Mouse (Mus musculus) stomach, embryonic 16.5 days (tissue): ENCODE results near the gene Capn7. TPM values are rescaled to one million over a fixed set of nuclear protein-coding genes. Genes with fewer than 3 reads are reported as not detected.

ENCODE experiments used
- ATAC-seq: fragments of 200-750 bp; cut with Nextera tagmentation; 2 replicates; pipeline ENCODE4 v1.8.0; 2017; ENCODE audit warnings: moderate number of reproducible peaks, moderate TSS enrichment; ENCODE audit not compliant: insufficient read depth, low FRiP score
- H3K27ac ChIP-seq: fragments of 300-500 bp; sonication (generic); 2 replicates; pipeline ENCODE4 v1.5.1; 2014; ENCODE audit warnings: low read length
- H3K27me3 ChIP-seq: fragments of 300-500 bp; sonication (generic); 2 replicates; pipeline ENCODE4 v1.6.1; 2014; ENCODE audit warnings: low read length, control low read depth, mixed read lengths; ENCODE audit not compliant: control insufficient read depth, insufficient read depth
- H3K36me3 ChIP-seq: fragments of 300-500 bp; sonication (generic); 2 replicates; pipeline ENCODE4 v1.6.1; 2014; ENCODE audit warnings: low read length; ENCODE audit not compliant: control insufficient read depth, insufficient read depth
- H3K4me1 ChIP-seq: fragments of 300-500 bp; sonication (generic); 2 replicates; pipeline ENCODE4 v1.6.1; 2014; ENCODE audit warnings: low read length, control low read depth, mixed read lengths; ENCODE audit not compliant: control insufficient read depth, insufficient read depth
- H3K4me2 ChIP-seq: fragments of 300-500 bp; sonication (generic); 2 replicates; pipeline ENCODE4 v1.6.1; 2014; ENCODE audit warnings: low read depth, low read length, mixed read lengths
- H3K4me3 ChIP-seq: fragments of 300-500 bp; sonication (generic); replicated peaks from 2 replicates; pipeline ENCODE4 v1.5.1; 2014; ENCODE audit warnings: mild to moderate bottlenecking, low read length
- H3K9ac ChIP-seq: fragments of 300-500 bp; sonication (generic); 2 replicates; pipeline ENCODE4 v1.6.1; 2014; ENCODE audit warnings: low read length
- H3K9me3 ChIP-seq: fragments of 300-500 bp; sonication (generic); replicated peaks from 2 replicates; pipeline ENCODE4 v1.6.1; 2016; ENCODE audit warnings: low read length, control low read depth; ENCODE audit not compliant: control insufficient read depth
- WGBS: fragments of 180-500 bp; shearing (Covaris S2); extraction: QIAGEN DNeasy Blood & Tissue Kit; methylation state at CpG from one replicate; pipeline ENCODE4 v1.1.7; 2014; 5-methylcytosine and 5-hydroxymethylcytosine counted together
- polyA plus RNA-seq: library from polyadenylated mRNA; unstranded; fragments of >200 nt; fragmentation: Nextera tagmentation; extraction: Ambion mirVana; gene quantifications from 2 replicates; pipeline ENCODE4 v1.2.1, GENCODE M21; 2015

Gene Capn7
- 35.7 and 37.7 TPM in 2 replicates for polyA plus RNA-seq

GRCm38 (mm10) chr14:31336369-31337155 lies at the start of gene Capn7:
Gene Capn7 (plus strand): TSS chr14:31336638.
- WGBS: under 1% methylated on average over 78 of the region's 78 CpGs
- H3K4me3 ChIP-seq: peak within 1 kb of the TSS; percentile 92
- ATAC-seq: peak; percentile 98
- H3K9me3 ChIP-seq: no peaks in the 10 kb centered on the region
- peaks cover 5% of the 10 kb centered on the region for H3K4me1 ChIP-seq
- no peaks in the 10 kb centered on the region for H3K36me3 ChIP-seq
- H3K27me3 ChIP-seq: no peaks in the 10 kb centered on the region
- peak within 1 kb of the TSS; percentile 94 for H3K9ac ChIP-seq
- H3K4me2 ChIP-seq: peak within 1 kb of the TSS; percentile 86
- H3K27ac ChIP-seq: peak within 1 kb of the TSS; percentile 97

- H3K4me1 ChIP-seq: no peaks in the 10 kb centered on the region
- no peaks in the 10 kb centered on the region for H3K36me3 ChIP-seq
- H3K9me3 ChIP-seq: no peaks in the 10 kb centered on the region
- no peak overlapping the region for H3K4me3 ChIP-seq
- H3K9ac ChIP-seq: no peak overlapping the region
- H3K4me2 ChIP-seq: no peak overlapping the region
- WGBS: 63% methylated on average over 3 of the region's 3 CpGs
- ATAC-seq: no peak
- H3K27ac ChIP-seq: no peak overlapping the region
- no peaks in the 10 kb centered on the region for H3K27me3 ChIP-seq
Measured at GRCm38 (mm10) chr14:31313192-31313591, 23.2 kb upstream of the Capn7 start.

GRCm38 (mm10) chr14:31316613-31317012 lies 19.8 kb upstream of the Capn7 start:
- ATAC-seq: no peak
- Histone ChIP-seq H3K36me3 (no peaks in the 10 kb centered on the region), H3K4me1 (no peaks in the 10 kb centered on the region), H3K4me2 (no peak overlapping the region), H3K27me3 (no peaks in the 10 kb centered on the region), H3K27ac (no peak overlapping the region), H3K4me3 (no peak overlapping the region), H3K9ac (no peak overlapping the region), H3K9me3 (no peaks in the 10 kb centered on the region)
- WGBS: 54% methylated on average over 12 of the region's 12 CpGs

- H3K27me3 ChIP-seq: no peaks in the 10 kb centered on the region
- no peak overlapping the region for H3K4me3 ChIP-seq
- H3K9ac ChIP-seq: no peak overlapping the region
- no peaks in the 10 kb centered on the region for H3K36me3 ChIP-seq
- no peak for ATAC-seq
- H3K4me2 ChIP-seq: no peak overlapping the region
- 68% methylated on average over 3 of the region's 3 CpGs for WGBS
- H3K27ac ChIP-seq: no peak overlapping the region
- H3K9me3 ChIP-seq: no peaks in the 10 kb centered on the region
- H3K4me1 ChIP-seq: no peaks in the 10 kb centered on the region
Measured at GRCm38 (mm10) chr14:31317754-31318153, 18.7 kb upstream of the Capn7 start.

GRCm38 (mm10) chr14:31319546-31319945 lies 16.9 kb upstream of the Capn7 start:
- Histone ChIP-seq H3K9me3 (no peaks in the 10 kb centered on the region), H3K4me2 (no peak overlapping the region), H3K36me3 (no peaks in the 10 kb centered on the region), H3K4me1 (peaks cover 4% of the 10 kb centered on the region; the same call in 1 of the 2 replicates), H3K4me3 (no peak overlapping the region), H3K27ac (no peak overlapping the region), H3K27me3 (no peaks in the 10 kb centered on the region), H3K9ac (no peak overlapping the region)
- WGBS: 77% methylated on average over 10 of the region's 10 CpGs
- no peak for ATAC-seq

GRCm38 (mm10) chr14:31321181-31321580 lies 15.3 kb upstream of the Capn7 start:
- Histone ChIP-seq H3K27ac (no peak overlapping the region), H3K9ac (no peak overlapping the region), H3K9me3 (no peaks in the 10 kb centered on the region), H3K36me3 (no peaks in the 10 kb centered on the region), H3K27me3 (no peaks in the 10 kb centered on the region), H3K4me1 (peaks cover 4% of the 10 kb centered on the region; the same call in 1 of the 2 replicates), H3K4me3 (no peak overlapping the region), H3K4me2 (no peak overlapping the region)
- 83% methylated on average over 11 of the region's 11 CpGs for WGBS
- ATAC-seq: no peak

GRCm38 (mm10) chr14:31322191-31322590 lies 14.2 kb upstream of the Capn7 start:
- H3K27me3 ChIP-seq: no peaks in the 10 kb centered on the region
- H3K4me3 ChIP-seq: no peak overlapping the region
- ATAC-seq: no peak
- H3K36me3 ChIP-seq: no peaks in the 10 kb centered on the region
- no peak overlapping the region for H3K4me2 ChIP-seq
- H3K27ac ChIP-seq: no peak overlapping the region
- 89% methylated on average over 3 of the region's 3 CpGs for WGBS
- no peak overlapping the region for H3K9ac ChIP-seq
- peaks cover 4% of the 10 kb centered on the region; the same call in 1 of the 2 replicates for H3K4me1 ChIP-seq
- no peaks in the 10 kb centered on the region for H3K9me3 ChIP-seq

- Histone ChIP-seq H3K9ac (no peak overlapping the region), H3K4me3 (peak overlapping the region; percentile 44), H3K9me3 (no peaks in the 10 kb centered on the region), H3K4me1 (peaks cover 4% of the 10 kb centered on the region; the same call in 1 of the 2 replicates), H3K36me3 (no peaks in the 10 kb centered on the region), H3K27me3 (no peaks in the 10 kb centered on the region), H3K4me2 (peak overlapping the region; percentile 78), H3K27ac (no peak overlapping the region)
- WGBS: 80% methylated on average over 4 of the region's 4 CpGs
- no peak for ATAC-seq
Measured at GRCm38 (mm10) chr14:31323189-31323588, 13.2 kb upstream of the Capn7 start.

GRCm38 (mm10) chr14:31323849-31324792 lies 12.3 kb upstream of the Capn7 start, which contains the start of gene Dnah1:
Gene Dnah1 (minus strand): TSS chr14:31323896.
- peaks cover 4% of the 10 kb centered on the region; the same call in 1 of the 2 replicates for H3K4me1 ChIP-seq
- H3K36me3 ChIP-seq: no peaks in the 10 kb centered on the region
- peak within 1 kb of the TSS; percentile 44 for H3K4me3 ChIP-seq
- H3K9me3 ChIP-seq: no peaks in the 10 kb centered on the region
- H3K4me2 ChIP-seq: peak within 1 kb of the TSS; percentile 78
- WGBS: 27% methylated on average over 28 of the region's 28 CpGs
- H3K27ac ChIP-seq: no peak within 1 kb of the TSS
- no peaks in the 10 kb centered on the region for H3K27me3 ChIP-seq
- peak within 1 kb of the TSS; percentile 71 for H3K9ac ChIP-seq
- peak; percentile 47 for ATAC-seq
